Mouse (Mus musculus) yolk sac, embryonic 10.5 days (tissue): ENCODE measurements around the gene Rnf135.
"Not testable (repeated sequence)": the region's sequence is repeated elsewhere in the genome, so short reads cannot be mapped to it uniquely, and the experiment has no call there.

ENCODE experiments used
- DNase-seq: peaks from one replicate; pipeline ENCODE4 v3.0.0-alpha.2; 2017; ENCODE audit warnings: low spot score

The Rnf135 gene

GRCm38 (mm10) chr11:80163362-80164116 is 20.1 kb upstream of the Rnf135 start:
- DNase-seq: no peak

GRCm38 (mm10) chr11:80164224-80164623 is 19.4 kb upstream of the Rnf135 start:
- no peak for DNase-seq

- no peak for DNase-seq
Observed at GRCm38 (mm10) chr11:80168121-80168520, 15.5 kb upstream of the Rnf135 start.

GRCm38 (mm10) chr11:80168611-80169249 is 14.9 kb upstream of the Rnf135 start:
- peak; percentile 79 for DNase-seq

GRCm38 (mm10) chr11:80169629-80170028 is 14.0 kb upstream of the Rnf135 start:
- no peak for DNase-seq

- DNase-seq: no peak
Observed at GRCm38 (mm10) chr11:80170351-80170750, 13.3 kb upstream of the Rnf135 start.

GRCm38 (mm10) chr11:80171884-80172283 is 11.8 kb upstream of the Rnf135 start:
- peak; percentile 87 for DNase-seq

- DNase-seq: no peak
Observed at GRCm38 (mm10) chr11:80173963-80174670, 9.5 kb upstream of the Rnf135 start.

- DNase-seq: no peak
Observed at GRCm38 (mm10) chr11:80176911-80177895, 6.4 kb upstream of the Rnf135 start.

GRCm38 (mm10) chr11:80178316-80178715 is 5.3 kb upstream of the Rnf135 start:
- DNase-seq: no peak

GRCm38 (mm10) chr11:80181021-80181749 is 2.5 kb upstream of the Rnf135 start:
- DNase-seq: no peak

GRCm38 (mm10) chr11:80183054-80183704 is 472 bp upstream of the Rnf135 start:
- not testable (repeated sequence) for DNase-seq

GRCm38 (mm10) chr11:80184531-80185071 is 950 bp downstream of the Rnf135 start:
- no peak for DNase-seq

- not testable (repeated sequence) for DNase-seq
Observed at GRCm38 (mm10) chr11:80185441-80185976, 1.9 kb downstream of the Rnf135 start.

GRCm38 (mm10) chr11:80190280-80190679 is 6.6 kb downstream of the Rnf135 start:
- peak; percentile 75 for DNase-seq

GRCm38 (mm10) chr11:80193827-80194226 is 10.2 kb downstream of the Rnf135 start:
- no peak for DNase-seq

- DNase-seq: no peak
Observed at GRCm38 (mm10) chr11:80196351-80196750, 12.7 kb downstream of the Rnf135 start.

- no peak for DNase-seq
Observed at GRCm38 (mm10) chr11:80199316-80199715, 15.7 kb downstream of the Rnf135 start.

- no peak for DNase-seq
Observed at GRCm38 (mm10) chr11:80199773-80200172, 16.1 kb downstream of the Rnf135 start.

- DNase-seq: no peak
Observed at GRCm38 (mm10) chr11:80200326-80200725, 16.7 kb downstream of the Rnf135 start.
